Mouse (Mus musculus) CH12.LX (cell line): ENCODE measurements around the gene Mrgbp.

ENCODE experiments used
- CHD2 ChIP-seq: IDR thresholded peaks from 2 replicates; pipeline ENCODE4 v1.6.1; 2011; ENCODE audit warnings: low read length, improper control_type of control experiment
- CTCF ChIP-seq, 2 experiments: IDR thresholded peaks in 1 of 2; conservative IDR thresholded peaks in 1 of 2; 2 replicates each; pipeline ENCODE4 v1.5.1; 2011 to 2012; ENCODE audit warnings: low read depth in 2 of 2, low read length in 2 of 2, improper control_type of control experiment in 1 of 2, inconsistent platforms in 1 of 2, mild to moderate bottlenecking in 1 of 2, moderate library complexity in 1 of 2
- EP300 ChIP-seq: IDR thresholded peaks from 2 replicates; pipeline ENCODE4 v1.6.1; 2011; ENCODE audit warnings: low read length, improper control_type of control experiment
- ETS1 ChIP-seq: conservative IDR thresholded peaks from 2 replicates; pipeline ENCODE4 v1.6.1; 2012; ENCODE audit warnings: low read depth, mild to moderate bottlenecking, inconsistent platforms, low read length, improper control_type of control experiment, moderate library complexity
- POLR2A ChIP-seq: IDR thresholded peaks from 2 replicates; pipeline ENCODE4 v1.6.1; 2011; ENCODE audit warnings: low read depth, mild to moderate bottlenecking, improper control_type of control experiment, low read length
- POLR2AphosphoS2 ChIP-seq: IDR thresholded peaks from 2 replicates; pipeline ENCODE4 v1.6.1; 2011; ENCODE audit warnings: low read depth, low read length, improper control_type of control experiment
- RAD21 ChIP-seq: IDR thresholded peaks from 2 replicates; pipeline ENCODE4 v1.6.1; 2011; ENCODE audit warnings: low read depth, mild to moderate bottlenecking, low read length, improper control_type of control experiment, moderate library complexity
- RCOR1 ChIP-seq: conservative IDR thresholded peaks from 2 replicates; pipeline ENCODE4 v1.6.1; 2012; ENCODE audit warnings: low read depth, mild to moderate bottlenecking, inconsistent platforms, low read length, improper control_type of control experiment
- TCF12 ChIP-seq: IDR thresholded peaks from 2 replicates; pipeline ENCODE4 v1.6.1; 2014; ENCODE audit warnings: low read depth, mild to moderate bottlenecking, inconsistent platforms, low read length, improper control_type of control experiment
- USF1 ChIP-seq: IDR thresholded peaks from 2 replicates; pipeline ENCODE4 v1.6.1; 2014; ENCODE audit warnings: low read depth, mild to moderate bottlenecking, inconsistent platforms, low read length, improper control_type of control experiment

- TF ChIP-seq USF1: no peak
- TF ChIP-seq POLR2A: no peak
- TF ChIP-seq CTCF (conservative IDR thresholded peaks at IDR 0.05 in 1 of 2, IDR thresholded peaks at IDR 0.05 in 1 of 2; ENCODE audit: low read depth in 2 of 2, low read length in 2 of 2): no peak
- TF ChIP-seq RCOR1: no peak
- no peak for TF ChIP-seq EP300
- TF ChIP-seq ETS1: no peak
- TF ChIP-seq RAD21: no peak
- TF ChIP-seq TCF12: no peak
- TF ChIP-seq CHD2: no peak
- no peak for TF ChIP-seq POLR2AphosphoS2
These were observed 23.7 kb downstream of the Mrgbp start for GRCm38 (mm10) chr2:180604781-180605180.
